Mouse (Mus musculus) limb, embryonic 13.5 days (tissue): Measurements from ENCODE around the gene Sh3bgrl3. TPM values are rescaled to one million over a fixed set of nuclear protein-coding genes. Genes with fewer than 3 reads are reported as not detected.
A peak's percentile ranks its signal among the peaks of the same experiment; 100 is the strongest.

Source experiments
- ATAC-seq: fragments of 200-750 bp; cut with Nextera tagmentation; 2 replicates; pipeline ENCODE4 v1.8.0; 2017; ENCODE audit warnings: low read depth, moderate number of reproducible peaks, moderate TSS enrichment; ENCODE audit not compliant: low FRiP score
- H3K27ac ChIP-seq: fragments of 300-500 bp; sonication (generic); 2 replicates; pipeline ENCODE4 v1.5.1; 2015; ENCODE audit warnings: inconsistent platforms, mild to moderate bottlenecking, moderate library complexity
- H3K27me3 ChIP-seq: fragments of 300-500 bp; sonication (generic); 2 replicates; pipeline ENCODE4 v1.6.1; 2015; ENCODE audit warnings: mild to moderate bottlenecking, inconsistent platforms
- H3K36me3 ChIP-seq: fragments of 300-500 bp; sonication (generic); 2 replicates; pipeline ENCODE4 v1.6.1; 2015; ENCODE audit warnings: inconsistent platforms, mild to moderate bottlenecking, moderate library complexity
- H3K4me1 ChIP-seq: fragments of 300-500 bp; sonication (generic); 2 replicates; pipeline ENCODE4 v1.6.1; 2015; ENCODE audit warnings: inconsistent platforms
- H3K4me2 ChIP-seq: fragments of 300-500 bp; sonication (generic); replicated peaks from 2 replicates; pipeline ENCODE4 v1.6.1; 2015; ENCODE audit warnings: inconsistent platforms, mild to moderate bottlenecking, moderate library complexity
- H3K4me3 ChIP-seq: fragments of 300-500 bp; sonication (generic); 2 replicates; pipeline ENCODE4 v1.5.1; 2015; ENCODE audit warnings: moderate library complexity, mild to moderate bottlenecking, inconsistent platforms
- H3K9ac ChIP-seq: fragments of 300-500 bp; sonication (generic); 2 replicates; pipeline ENCODE4 v1.6.1; 2015; ENCODE audit warnings: mild to moderate bottlenecking, inconsistent platforms
- H3K9me3 ChIP-seq: fragments of 300-500 bp; sonication (generic); 2 replicates; pipeline ENCODE4 v1.6.1; 2016; ENCODE audit warnings: inconsistent platforms
- WGBS: fragments of 180-500 bp; shearing (Covaris S2); methylation state at CpG from one replicate; pipeline ENCODE4 v1.1.7; 2015; 5-methylcytosine and 5-hydroxymethylcytosine counted together
- polyA plus RNA-seq: library from polyadenylated mRNA; unstranded; fragments of >200 nt; fragmentation: Nextera tagmentation; extraction: Ambion mirVana; gene quantifications from 2 replicates; pipeline ENCODE4 v1.2.1, GENCODE M21; 2015

Gene Sh3bgrl3
- polyA plus RNA-seq, 1 experiment from 2014 or later, result 420 TPM

DNA sequence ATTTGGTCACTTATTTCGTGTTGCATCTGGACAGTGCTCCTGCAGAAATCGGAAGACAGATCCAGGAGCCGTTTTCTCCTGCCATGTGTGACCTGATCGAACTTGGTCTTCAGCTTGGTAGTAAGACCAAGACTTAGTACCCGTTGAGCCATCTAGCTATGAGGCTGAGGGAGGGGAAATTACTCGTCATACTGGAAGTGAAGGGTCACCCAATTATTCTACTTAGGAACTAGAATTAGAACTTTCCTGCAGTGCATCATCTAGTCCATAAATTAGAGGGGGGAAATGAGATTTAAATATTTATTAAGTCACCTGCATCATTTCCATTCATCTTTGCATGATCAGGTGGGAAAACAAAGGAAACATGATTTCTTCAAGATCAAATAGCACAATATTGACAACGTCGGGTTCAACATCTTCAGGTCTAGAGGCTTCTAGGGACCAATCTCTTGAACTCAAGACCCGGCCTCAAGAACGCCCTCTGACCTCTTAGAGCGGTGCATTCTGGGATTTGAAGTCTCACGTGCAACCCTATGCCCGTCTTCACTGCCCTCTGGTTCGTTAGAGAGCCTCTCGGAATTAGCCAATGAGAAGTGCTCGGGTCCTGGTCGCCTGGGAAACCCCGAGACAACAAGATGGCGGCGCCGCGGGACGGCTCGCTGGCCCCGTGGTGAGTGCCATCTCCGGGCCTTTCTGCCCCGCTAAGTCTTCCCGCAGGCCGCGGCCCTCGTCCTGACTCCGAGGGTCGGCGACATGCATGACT lies 26.4 kb downstream of the Sh3bgrl3 start, which contains the start of gene Ubxn11:
TSS of gene Ubxn11 (plus strand) at position 592 of the 763 bp plus-strand sequence.
- H3K4me1 ChIP-seq, result peaks cover 5% of the 10 kb centered on the region; the same call in 1 of the 2 replicates
- no peak within 1 kb of the TSS for H3K27ac ChIP-seq
- H3K4me2 ChIP-seq, result peak within 1 kb of the TSS; percentile 67
- peak; percentile 96 for ATAC-seq
- peak within 1 kb of the TSS; percentile 76 for H3K4me3 ChIP-seq
- no peaks in the 10 kb centered on the region for H3K36me3 ChIP-seq
- H3K9ac ChIP-seq, result peak within 1 kb of the TSS; percentile 75
- no peaks in the 10 kb centered on the region for H3K27me3 ChIP-seq
- no peaks in the 10 kb centered on the region for H3K9me3 ChIP-seq
- WGBS, result 18% methylated on average over 34 of the region's 34 CpGs

DNA sequence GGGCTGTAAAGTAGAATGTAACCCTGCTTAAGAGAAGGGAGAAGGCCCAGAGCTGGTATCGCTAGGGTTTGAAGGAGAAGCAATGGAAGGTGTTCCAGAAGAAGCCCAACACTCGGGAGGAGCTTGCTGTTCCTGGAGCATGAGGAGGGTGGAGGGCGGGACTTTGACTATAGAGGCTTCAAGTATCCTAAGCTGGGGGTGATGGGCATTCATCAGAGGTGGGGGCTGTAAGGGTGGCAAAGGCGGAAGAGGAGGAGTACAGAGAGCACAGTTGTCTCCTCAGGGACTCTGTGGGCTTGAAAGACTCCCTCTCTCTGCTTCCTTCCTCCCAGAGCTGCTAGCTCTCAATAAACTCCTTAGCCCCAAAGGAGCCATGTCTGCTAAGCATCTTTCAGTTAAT lies 28.3 kb downstream of the Sh3bgrl3 start:
- Histone ChIP-seq H3K4me3 (no peak overlapping the region), H3K9me3 (no peaks in the 10 kb centered on the region), H3K4me2 (no peak overlapping the region), H3K27me3 (no peaks in the 10 kb centered on the region), H3K4me1 (peaks cover 5% of the 10 kb centered on the region; the same call in 1 of the 2 replicates), H3K36me3 (no peaks in the 10 kb centered on the region), H3K9ac (no peak overlapping the region), H3K27ac (no peak overlapping the region)
- 76% methylated on average over 4 of the region's 4 CpGs for WGBS
- ATAC-seq, result no peak

DNA sequence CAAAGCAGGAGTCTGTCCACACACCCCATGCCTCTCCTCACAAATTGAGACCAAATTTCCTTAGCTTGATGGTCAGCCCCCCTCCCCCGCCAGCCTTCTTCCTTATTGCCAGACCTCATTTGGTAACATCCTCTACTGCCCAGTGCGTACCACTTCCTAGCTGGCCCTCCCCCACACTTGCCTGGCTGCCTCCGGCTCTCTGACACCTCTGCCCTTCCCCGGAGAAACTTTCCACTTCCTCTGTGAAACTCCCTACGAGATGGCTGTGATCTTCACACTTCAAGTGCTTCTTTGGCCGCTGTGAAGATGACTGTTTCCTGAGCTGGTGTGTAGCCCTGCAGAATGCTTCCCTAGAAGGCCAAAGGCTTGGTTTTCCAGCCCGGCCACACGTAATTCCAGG lies 30.0 kb downstream of the Sh3bgrl3 start:
- H3K4me2 ChIP-seq, result no peak overlapping the region
- H3K36me3 ChIP-seq, result no peaks in the 10 kb centered on the region
- no peaks in the 10 kb centered on the region for H3K9me3 ChIP-seq
- no peak overlapping the region for H3K9ac ChIP-seq
- WGBS, result 32% methylated on average over 8 of the region's 8 CpGs
- peaks cover 5% of the 10 kb centered on the region; the same call in 1 of the 2 replicates for H3K4me1 ChIP-seq
- H3K4me3 ChIP-seq, result no peak overlapping the region
- H3K27me3 ChIP-seq, result no peaks in the 10 kb centered on the region
- no peak overlapping the region for H3K27ac ChIP-seq
- no peak for ATAC-seq

DNA sequence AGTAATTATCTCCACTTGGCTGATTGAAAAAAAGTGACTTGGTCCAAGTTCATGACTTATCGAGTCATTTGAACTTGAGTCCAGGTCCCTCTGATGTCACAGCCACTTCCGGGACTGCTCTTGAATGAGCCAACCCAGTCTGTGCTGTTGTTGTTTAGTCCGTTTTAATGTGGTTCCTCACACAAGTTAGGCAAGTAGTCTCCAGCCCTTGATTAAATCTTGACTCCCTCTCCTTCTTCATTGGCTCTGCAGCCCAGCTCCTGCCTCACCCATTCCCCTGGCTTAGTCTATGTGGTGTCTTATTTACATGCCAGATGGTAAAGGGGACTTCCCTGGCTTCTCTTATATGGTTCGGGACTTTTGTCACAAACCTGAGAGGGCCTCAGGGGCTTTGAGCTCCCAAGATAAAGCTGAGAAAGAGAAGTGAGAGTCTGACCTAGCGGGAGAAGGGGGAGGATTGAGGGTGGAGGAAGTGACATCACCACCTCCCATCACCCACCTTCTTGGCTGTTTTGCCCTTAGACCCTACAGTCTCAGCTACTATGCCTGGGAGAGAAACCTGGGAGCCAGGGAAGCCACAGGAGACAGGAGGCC lies 31.5 kb downstream of the Sh3bgrl3 start:
- Histone ChIP-seq H3K4me2 (no peak overlapping the region), H3K27me3 (no peaks in the 10 kb centered on the region), H3K27ac (no peak overlapping the region), H3K4me1 (no peaks in the 10 kb centered on the region), H3K36me3 (no peaks in the 10 kb centered on the region), H3K9me3 (no peaks in the 10 kb centered on the region), H3K4me3 (no peak overlapping the region), H3K9ac (no peak overlapping the region)
- 71% methylated on average over 5 of the region's 5 CpGs for WGBS
- no peak for ATAC-seq

DNA sequence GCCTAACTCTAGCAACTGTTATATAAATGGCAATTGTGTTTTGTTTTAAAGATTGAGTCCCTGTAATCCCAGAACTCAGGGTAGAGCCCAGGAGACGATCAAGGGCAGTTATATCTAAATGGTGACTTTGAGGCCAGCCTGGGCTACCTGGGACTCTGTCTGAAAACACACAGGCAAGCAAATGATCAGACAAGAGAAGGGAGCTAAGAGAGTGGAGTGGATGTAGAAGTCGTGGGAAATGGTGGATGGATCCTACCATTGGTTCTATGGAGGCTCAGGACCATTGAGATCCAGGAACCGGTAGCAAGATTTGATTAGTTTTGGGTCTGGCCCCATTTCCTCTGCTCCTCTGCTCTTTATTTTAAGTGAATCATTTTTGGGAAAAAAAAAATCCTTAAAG lies 32.5 kb downstream of the Sh3bgrl3 start:
- Histone ChIP-seq H3K9me3 (no peaks in the 10 kb centered on the region), H3K4me2 (no peak overlapping the region), H3K36me3 (no peaks in the 10 kb centered on the region), H3K9ac (no peak overlapping the region), H3K27me3 (no peaks in the 10 kb centered on the region), H3K4me1 (no peaks in the 10 kb centered on the region), H3K4me3 (no peak overlapping the region), H3K27ac (no peak overlapping the region)
- 83% methylated on average over 3 of the region's 3 CpGs for WGBS
- ATAC-seq, result no peak

DNA sequence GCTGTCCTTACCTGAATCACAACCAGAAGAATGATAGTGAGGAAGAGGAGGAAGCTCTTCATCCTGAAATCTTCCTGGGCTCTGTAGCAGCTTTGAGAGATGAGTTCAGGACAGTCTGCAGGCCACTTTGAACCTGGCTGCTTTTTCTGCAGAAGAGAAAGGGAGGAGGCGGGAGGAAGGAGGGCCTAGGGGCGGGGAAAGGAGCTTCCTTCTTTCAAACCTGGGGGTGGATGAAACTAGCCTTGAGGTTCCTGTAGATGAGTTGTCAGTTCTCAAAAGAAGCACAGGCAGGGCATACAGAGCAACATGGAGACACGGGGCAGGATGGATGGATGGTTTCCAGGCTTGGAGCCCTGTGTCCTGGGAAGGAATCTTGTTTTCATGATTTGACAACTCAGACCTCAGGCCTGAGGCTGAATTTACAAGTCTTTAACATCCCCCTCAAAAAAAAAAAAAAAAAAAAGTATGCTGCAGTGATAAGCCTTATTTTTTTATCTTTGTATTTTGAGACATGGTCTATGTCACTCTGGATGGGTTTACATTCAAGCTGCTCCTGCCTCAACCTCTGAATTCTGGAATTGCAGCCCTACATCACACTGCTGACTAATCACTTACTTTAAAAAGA lies 33.6 kb downstream of the Sh3bgrl3 start, which contains the start of gene Cd52:
TSS of gene Cd52 (minus strand) at position 160 of the 625 bp plus-strand sequence.
- Histone ChIP-seq H3K9me3 (no peaks in the 10 kb centered on the region), H3K4me2 (no peak within 1 kb of the TSS), H3K27me3 (no peaks in the 10 kb centered on the region), H3K36me3 (no peaks in the 10 kb centered on the region), H3K4me3 (no peak within 1 kb of the TSS), H3K4me1 (no peaks in the 10 kb centered on the region), H3K27ac (no peak within 1 kb of the TSS), H3K9ac (no peak within 1 kb of the TSS)
- no peak for ATAC-seq
- WGBS, result 57% methylated on average over 3 of the region's 3 CpGs

DNA sequence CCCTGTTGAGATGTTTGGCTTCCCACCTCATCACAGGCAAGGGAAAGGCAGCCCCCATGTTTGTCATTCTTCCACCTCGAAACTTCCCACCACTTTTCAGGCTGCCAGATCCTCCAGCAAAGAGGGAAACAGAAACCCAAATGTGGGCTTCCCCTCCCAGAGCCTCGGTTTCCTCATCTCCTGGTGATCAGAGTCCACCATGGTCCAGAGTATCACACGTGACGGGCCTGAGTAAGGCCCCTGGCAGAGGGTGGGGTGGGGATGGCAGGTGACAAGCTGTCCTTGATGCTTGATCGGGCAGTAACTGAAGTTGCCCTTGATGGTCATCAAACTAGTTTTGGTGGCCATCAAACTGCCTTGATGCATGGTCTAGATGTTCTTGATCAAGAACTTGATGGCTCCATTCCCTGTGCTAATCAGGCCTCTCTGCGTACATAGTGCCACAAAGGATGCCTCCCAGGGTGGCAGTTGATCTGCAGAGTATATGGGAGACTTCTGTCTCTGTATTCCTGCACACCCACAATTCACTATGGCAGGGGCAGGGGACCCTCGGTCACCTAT lies 34.5 kb downstream of the Sh3bgrl3 start:
- Histone ChIP-seq H3K36me3 (no peaks in the 10 kb centered on the region), H3K4me2 (no peak overlapping the region), H3K27ac (no peak overlapping the region), H3K27me3 (no peaks in the 10 kb centered on the region), H3K4me1 (no peaks in the 10 kb centered on the region), H3K4me3 (no peak overlapping the region), H3K9ac (no peak overlapping the region), H3K9me3 (no peaks in the 10 kb centered on the region)
- WGBS, result 79% methylated on average over 7 of the region's 7 CpGs
- ATAC-seq, result no peak

DNA sequence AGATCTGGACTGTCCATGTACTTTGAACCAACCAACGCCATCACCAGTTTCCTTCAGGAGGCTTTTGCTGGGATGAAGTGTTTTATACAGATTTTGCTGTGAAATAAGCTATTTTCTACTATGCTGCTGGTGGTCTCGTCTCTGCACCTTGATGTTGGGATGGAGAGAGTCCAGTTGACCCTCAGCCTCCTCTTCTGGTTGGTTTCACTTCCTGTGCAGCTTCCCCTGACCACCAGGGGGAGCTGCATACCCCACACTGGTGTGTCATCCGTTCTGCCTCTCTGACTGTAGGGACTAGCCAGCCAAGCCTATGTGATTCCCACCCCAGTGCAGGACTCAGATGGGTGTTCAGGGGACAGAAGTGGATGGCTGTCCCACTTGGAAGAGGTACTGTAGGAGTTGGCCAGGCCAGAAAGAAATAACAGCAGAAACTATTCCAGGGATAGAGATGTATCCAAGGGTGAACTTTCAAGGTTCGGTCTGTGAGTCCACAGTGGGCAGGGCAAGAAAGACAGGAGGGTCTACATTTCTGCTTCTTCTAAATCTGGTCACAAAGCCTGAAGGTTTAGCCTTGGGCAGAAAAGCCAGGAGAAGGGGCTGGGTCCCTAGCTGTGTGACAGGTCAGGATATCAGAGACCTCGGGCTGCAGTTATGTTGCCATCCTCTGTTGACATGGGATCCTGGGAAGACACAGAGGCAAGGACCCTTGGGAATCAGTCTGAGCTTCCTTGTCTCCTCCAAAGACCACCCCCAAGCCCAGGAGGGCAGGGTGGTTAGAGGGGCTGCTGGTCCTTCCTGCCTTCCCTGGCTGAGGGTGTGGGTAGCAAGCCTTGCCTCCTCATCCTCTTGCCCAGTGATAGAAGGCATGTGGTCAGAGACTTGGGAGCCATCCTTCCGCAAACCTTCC lies 36.0 kb downstream of the Sh3bgrl3 start:
- Histone ChIP-seq H3K4me2 (no peak overlapping the region), H3K4me1 (no peaks in the 10 kb centered on the region), H3K36me3 (no peaks in the 10 kb centered on the region), H3K27ac (no peak overlapping the region), H3K4me3 (no peak overlapping the region), H3K9ac (no peak overlapping the region), H3K9me3 (no peaks in the 10 kb centered on the region), H3K27me3 (no peaks in the 10 kb centered on the region)
- WGBS, result 73% methylated on average over 6 of the region's 6 CpGs
- ATAC-seq, result no peak

DNA sequence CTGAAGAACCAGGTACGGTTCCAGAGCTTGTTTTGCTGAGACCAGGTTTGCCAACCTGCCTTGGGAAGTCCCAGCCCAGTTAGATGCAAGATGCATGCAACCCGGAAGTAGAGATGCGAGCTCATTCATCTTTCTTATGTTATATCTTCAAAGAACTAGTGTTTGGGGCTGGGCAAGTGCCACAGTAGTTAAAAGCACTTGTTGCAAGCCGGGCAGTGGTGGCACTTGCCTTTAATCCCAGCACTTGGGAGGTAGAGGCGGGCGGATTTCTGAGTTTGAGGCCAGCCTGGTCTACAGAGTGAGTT lies 37.4 kb downstream of the Sh3bgrl3 start:
- Histone ChIP-seq H3K4me1 (no peaks in the 10 kb centered on the region), H3K9me3 (no peaks in the 10 kb centered on the region)
- WGBS, result 81% methylated on average over 6 of the region's 6 CpGs

DNA sequence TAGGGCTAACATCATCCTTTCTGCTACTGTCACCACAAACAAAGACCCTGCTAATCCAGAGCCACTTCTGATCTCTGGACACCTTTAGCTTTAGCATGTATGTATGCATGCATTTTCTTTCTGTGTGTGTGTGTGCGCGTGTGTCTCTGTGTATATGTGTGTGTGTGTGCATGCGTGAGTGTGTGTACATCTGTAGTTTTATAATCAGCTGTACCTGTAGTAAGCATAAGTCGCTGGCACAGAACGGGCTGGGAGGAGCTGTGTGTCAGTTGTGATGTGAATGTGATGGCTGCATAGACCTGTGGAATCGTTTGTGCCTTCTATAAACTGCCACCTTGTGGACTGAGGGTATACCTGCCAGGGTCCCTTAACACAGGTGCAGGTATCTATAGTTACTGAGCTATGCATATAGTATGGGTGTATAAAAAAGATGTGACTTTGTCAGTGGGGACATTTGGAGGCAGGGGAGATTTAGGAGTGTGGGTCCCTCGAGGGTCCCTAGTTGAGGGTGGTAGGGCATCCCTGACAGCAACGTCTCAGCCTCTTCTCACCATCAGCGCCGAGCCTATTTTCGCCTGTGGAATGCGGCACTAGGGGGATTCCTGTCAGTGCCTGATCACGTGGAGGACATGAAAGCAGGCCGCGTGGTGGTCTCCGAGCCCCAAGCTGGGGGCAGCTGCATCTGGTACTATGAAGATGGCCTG lies 37.9 kb downstream of the Sh3bgrl3 start:
- Histone ChIP-seq H3K27me3 (no peaks in the 10 kb centered on the region), H3K4me1 (no peaks in the 10 kb centered on the region), H3K9me3 (no peaks in the 10 kb centered on the region), H3K4me2 (no peak overlapping the region), H3K36me3 (no peaks in the 10 kb centered on the region), H3K27ac (no peak overlapping the region), H3K9ac (no peak overlapping the region), H3K4me3 (no peak overlapping the region)
- ATAC-seq, result no peak
- 78% methylated on average over 16 of the region's 16 CpGs for WGBS

More for the DNA sequence above, 37.4 kb downstream of the Sh3bgrl3 start:
- H3K4me3 ChIP-seq, result no peak overlapping the region
- no peak overlapping the region for H3K27ac ChIP-seq
- no peak overlapping the region for H3K4me2 ChIP-seq
- no peak overlapping the region for H3K9ac ChIP-seq
- ATAC-seq, result no peak
- no peaks in the 10 kb centered on the region for H3K27me3 ChIP-seq
- no peaks in the 10 kb centered on the region for H3K36me3 ChIP-seq

DNA sequence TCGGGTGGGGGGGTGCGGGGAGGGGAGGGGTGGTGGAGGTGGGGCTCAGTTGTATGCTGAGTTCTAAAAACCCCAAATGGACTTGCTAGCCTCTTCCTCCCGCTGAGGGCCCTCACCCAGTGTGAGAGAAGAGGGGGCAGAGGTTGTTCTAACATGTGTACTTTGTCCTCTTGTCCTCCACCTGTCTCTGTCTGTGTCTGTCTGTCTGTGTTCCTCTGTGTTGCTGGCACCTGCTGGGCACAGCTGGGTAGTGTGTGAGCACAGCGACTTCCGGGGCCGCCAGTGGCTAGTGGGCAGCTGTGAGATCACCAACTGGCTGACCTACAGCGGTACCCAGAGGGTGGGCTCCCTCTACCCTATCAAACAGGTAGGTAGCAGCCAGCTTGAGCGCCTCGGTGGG lies 39.6 kb downstream of the Sh3bgrl3 start:
- no peaks in the 10 kb centered on the region for H3K36me3 ChIP-seq
- 0 out of 2 replicates have a peak, but pooled peaks cover 3% of the 10 kb centered on the region for H3K9me3 ChIP-seq
- no peak for ATAC-seq
- no peak overlapping the region for H3K27ac ChIP-seq
- no peak overlapping the region for H3K9ac ChIP-seq
- no peaks in the 10 kb centered on the region for H3K4me1 ChIP-seq
- no peaks in the 10 kb centered on the region for H3K27me3 ChIP-seq
- no peak overlapping the region for H3K4me3 ChIP-seq
- 76% methylated on average over 9 of the region's 9 CpGs for WGBS
- no peak overlapping the region for H3K4me2 ChIP-seq
